Comparison of ENCODE assay signal across 11 mouse cellular contexts in genomic region chr16:95448643-95449360, GRCm38 (mm10).
DNase-seq lines count a peak whose midpoint lies in the region; ATAC-seq and TF ChIP-seq lines count a peak whose summit lies in the region.
"Had no signal": no experiment of that assay in that cellular context is flagged by ENCODE, and none has a peak within 500 bp of the region (broad histone marks: within the 10 kb centered on the region; RNA-seq: fewer than 3 reads in every experiment).

No protein-coding gene starts in this region.

- H3K4me1 ChIP-seq in hindbrain, embryonic 10.5 days (replicated peaks) = peaks cover 14% of the 10 kb centered on the region; the same call in 1 of the 2 replicates
- H3K4me1 ChIP-seq in hindbrain, postnatal 0 days (ENCODE audit: insufficient read depth, low read length) = no peaks in the 10 kb centered on the region
- no peaks in the 10 kb centered on the region for H3K4me1 ChIP-seq in intestine, postnatal 0 days (replicated peaks; ENCODE audit: control insufficient read depth, insufficient read depth, low read length)
- H3K4me1 ChIP-seq in lung, embryonic 15.5 days = 0 out of 2 replicates have a peak, but pooled peaks cover 6% of the 10 kb centered on the region

- ATAC-seq in hindbrain, postnatal 0 days = no peak
- no peak for ATAC-seq in intestine, postnatal 0 days
- no peak for ATAC-seq in lung, embryonic 15.5 days (ENCODE audit: borderline replicate concordance, extremely low read depth, low FRiP score, low TSS enrichment)

- no peak overlapping the region for H3K4me2 ChIP-seq in hindbrain, postnatal 0 days (ENCODE audit: low read depth, low read length)
- H3K4me2 ChIP-seq in intestine, postnatal 0 days (replicated peaks; ENCODE audit: low read depth) = no peak overlapping the region
- no peak overlapping the region for H3K4me2 ChIP-seq in lung, embryonic 15.5 days
- H3K4me2 ChIP-seq: hindbrain, embryonic 14.5 days had no signal

- H3K9ac ChIP-seq in hindbrain, postnatal 0 days (replicated peaks; ENCODE audit: low read length) = no peak overlapping the region
- H3K9ac ChIP-seq in intestine, postnatal 0 days (ENCODE audit: low read depth, low read length) = no peak overlapping the region
- H3K9ac ChIP-seq in lung, embryonic 15.5 days = no peak overlapping the region
- H3K9ac ChIP-seq: hindbrain, embryonic 14.5 days had no signal

- H3K27me3 ChIP-seq in hindbrain, embryonic 10.5 days (ENCODE audit: insufficient read depth, poor library complexity, severe bottlenecking) = no peaks in the 10 kb centered on the region
- H3K27me3 ChIP-seq in hindbrain, postnatal 0 days (ENCODE audit: insufficient read depth, low read length) = no peaks in the 10 kb centered on the region
- H3K27me3 ChIP-seq in intestine, postnatal 0 days (replicated peaks; ENCODE audit: control insufficient read depth, insufficient read depth, low read length) = no peaks in the 10 kb centered on the region
- no peaks in the 10 kb centered on the region for H3K27me3 ChIP-seq in lung, embryonic 15.5 days

- DNase-seq in hindbrain, embryonic 10.5 days (ENCODE audit: low spot score) = no peak
- no peak for DNase-seq in hindbrain, postnatal 0 days (ENCODE audit: low spot score)
- DNase-seq in adrenal gland, postnatal 25 days = peak; percentile 34
- DNase-seq in left cerebral cortex, adult 18-20 months (ENCODE audit: low spot score in 2 of 2) = no peak
- no peak for DNase-seq in right cerebral cortex, postnatal 14 days
- no peak for DNase-seq in frontal cortex, postnatal 25 days (ENCODE audit: low spot score in 2 of 2)
- DNase-seq: cerebellum, postnatal 25 days had no signal

- no peak for TF ChIP-seq CTCF in hindbrain, postnatal 0 days (IDR thresholded peaks at IDR 0.05; ENCODE audit: low read depth)
- no peak for TF ChIP-seq CTCF in intestine, postnatal 0 days (IDR thresholded peaks at IDR 0.05; ENCODE audit: low read depth)

- peak overlapping the region; percentile 30; the same call in 1 of the 2 replicates for H3K27ac ChIP-seq in hindbrain, embryonic 10.5 days
- no peak overlapping the region for H3K27ac ChIP-seq in hindbrain, postnatal 0 days
- peak overlapping the region; percentile 35; the same call in 1 of the 2 replicates for H3K27ac ChIP-seq in intestine, postnatal 0 days (ENCODE audit: low read depth, low read length)
- H3K27ac ChIP-seq in lung, embryonic 15.5 days = peak overlapping the region; percentile 72
- H3K27ac ChIP-seq: hindbrain, embryonic 14.5 days; macrophage had no signal

- no peaks in the 10 kb centered on the region for H3K36me3 ChIP-seq in hindbrain, embryonic 10.5 days
- H3K36me3 ChIP-seq in hindbrain, postnatal 0 days (ENCODE audit: insufficient read depth, low read length) = no peaks in the 10 kb centered on the region
- H3K36me3 ChIP-seq in intestine, postnatal 0 days (ENCODE audit: control insufficient read depth, insufficient read depth) = no peaks in the 10 kb centered on the region
- H3K36me3 ChIP-seq in lung, embryonic 15.5 days = no peaks in the 10 kb centered on the region

- WGBS in hindbrain, embryonic 10.5 days = 74% methylated on average over 9 of the region's 9 CpGs
- WGBS in hindbrain, postnatal 0 days = 51% methylated on average over 9 of the region's 9 CpGs
- WGBS in intestine, postnatal 0 days = 50% methylated on average over 9 of the region's 9 CpGs
- WGBS in lung, embryonic 15.5 days = 60% methylated on average over 9 of the region's 9 CpGs

- no peak overlapping the region for H3K4me3 ChIP-seq in hindbrain, embryonic 10.5 days
- H3K4me3 ChIP-seq in hindbrain, postnatal 0 days (ENCODE audit: low read length) = no peak overlapping the region
- no peak overlapping the region for H3K4me3 ChIP-seq in intestine, postnatal 0 days (ENCODE audit: low read depth, low read length)
- no peak overlapping the region for H3K4me3 ChIP-seq in lung, embryonic 15.5 days

- H3K9me3 ChIP-seq in hindbrain, embryonic 10.5 days = no peaks in the 10 kb centered on the region
- H3K9me3 ChIP-seq in hindbrain, postnatal 0 days (ENCODE audit: low read length) = no peaks in the 10 kb centered on the region
- H3K9me3 ChIP-seq in intestine, postnatal 0 days (ENCODE audit: control insufficient read depth) = no peaks in the 10 kb centered on the region
- H3K9me3 ChIP-seq in lung, embryonic 15.5 days = no peaks in the 10 kb centered on the region
